Mouse (Mus musculus) bone marrow macrophage, adult 2 months (primary cell): Measurements from ENCODE around the gene Chchd1.

Experiments
- CTCF ChIP-seq: IDR thresholded peaks from 2 replicates; pipeline ENCODE4 v1.5.1; 2012; ENCODE audit warnings: low read depth, mild to moderate bottlenecking, low read length, moderate library complexity
- POLR2A ChIP-seq: IDR thresholded peaks from 2 replicates; pipeline ENCODE4 v1.6.1; 2012; ENCODE audit warnings: mild to moderate bottlenecking, low read depth, low read length, borderline replicate concordance

DNA sequence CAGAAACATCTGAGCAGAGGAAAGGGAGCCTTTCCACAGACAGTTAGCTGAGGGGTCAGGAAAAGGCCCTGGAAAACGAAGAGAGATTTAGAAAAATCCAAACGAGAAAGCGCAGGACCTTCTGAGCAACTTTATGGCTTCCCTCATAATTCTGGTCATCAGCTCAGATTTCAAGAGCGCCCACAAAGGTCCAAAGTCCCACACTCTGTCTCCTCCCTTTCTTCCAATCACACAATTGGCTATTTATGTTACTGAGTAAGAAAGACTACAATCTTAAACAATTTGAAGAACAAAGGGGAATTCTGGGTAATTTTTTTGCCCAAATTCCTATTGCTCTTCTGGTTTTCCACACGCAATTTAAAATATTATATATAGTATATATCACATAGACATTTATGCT lies 47.7 kb downstream of the Chchd1 start:
- TF ChIP-seq CTCF (no peak), POLR2A (no peak)
